Mouse (Mus musculus) liver, embryonic 16.5 days (tissue): ENCODE results near the gene Gm28048. TPM values are rescaled to one million over a fixed set of nuclear protein-coding genes. Genes with fewer than 3 reads are reported as not detected.

Experiments used
- ATAC-seq: fragments of 200-750 bp; cut with Nextera tagmentation; 2 replicates; pipeline ENCODE4 v1.8.0; 2017; ENCODE audit warnings: low read depth, mild to moderate bottlenecking, moderate number of reproducible peaks, moderate library complexity
- H3K27ac ChIP-seq: fragments of 300-500 bp; sonication (generic); 2 replicates; pipeline ENCODE4 v1.5.1; 2014; ENCODE audit warnings: mild to moderate bottlenecking, low read length
- H3K27me3 ChIP-seq: fragments of 300-500 bp; sonication (generic); 2 replicates; pipeline ENCODE4 v1.6.1; 2014; ENCODE audit warnings: low read depth, low read length, mixed read lengths; ENCODE audit not compliant: control insufficient read depth, insufficient read depth
- H3K36me3 ChIP-seq: fragments of 300-500 bp; sonication (generic); 2 replicates; pipeline ENCODE4 v1.6.1; 2014; ENCODE audit warnings: mild to moderate bottlenecking; ENCODE audit not compliant: control insufficient read depth, insufficient read depth
- H3K4me1 ChIP-seq: fragments of 300-500 bp; sonication (generic); 2 replicates; pipeline ENCODE4 v1.6.1; 2014; ENCODE audit warnings: low read depth, low read length, mixed read lengths; ENCODE audit not compliant: control insufficient read depth
- H3K4me2 ChIP-seq: fragments of 300-500 bp; sonication (generic); 2 replicates; pipeline ENCODE4 v1.6.1; 2014; ENCODE audit warnings: low read depth, low read length, mixed read lengths
- H3K4me3 ChIP-seq: fragments of 300-500 bp; sonication (generic); 2 replicates; pipeline ENCODE4 v1.5.1; 2014; ENCODE audit warnings: low read depth, mild to moderate bottlenecking, low read length
- H3K9ac ChIP-seq: fragments of 300-500 bp; sonication (generic); 2 replicates; pipeline ENCODE4 v1.6.1; 2014; ENCODE audit warnings: low read depth, low read length
- H3K9me3 ChIP-seq: fragments of 300-500 bp; sonication (generic); replicated peaks from 2 replicates; pipeline ENCODE4 v1.6.1; 2016; ENCODE audit warnings: low read length; ENCODE audit not compliant: control insufficient read depth
- WGBS: fragments of 180-500 bp; shearing (Covaris S2); extraction: QIAGEN DNeasy Blood & Tissue Kit; methylation state at CpG from one replicate; pipeline ENCODE4 v1.1.7; 2014; ENCODE audit not compliant: insufficient replicate concordance; 5-methylcytosine and 5-hydroxymethylcytosine counted together
- polyA plus RNA-seq: library from polyadenylated mRNA; unstranded; fragments of >200 nt; fragmentation: Nextera tagmentation; extraction: Ambion mirVana; gene quantifications from 2 replicates; pipeline ENCODE4 v1.2.1, GENCODE M21; 2015

Gm28048 gene
- polyA plus RNA-seq, 1 experiment from 2014 or later, result 6.4 TPM

- peak; percentile 86 for ATAC-seq
- Histone ChIP-seq H3K4me2 (peak overlapping the region; percentile 18; the same call in 1 of the 2 replicates), H3K4me3 (no peak overlapping the region), H3K9ac (no peak overlapping the region), H3K27me3 (no peaks in the 10 kb centered on the region), H3K27ac (peak overlapping the region; percentile 41; the same call in 1 of the 2 replicates), H3K4me1 (peaks cover 13% of the 10 kb centered on the region), H3K36me3 (no peaks in the 10 kb centered on the region), H3K9me3 (no peaks in the 10 kb centered on the region)
- 52% methylated on average over 3 of the region's 3 CpGs for WGBS
Observed at GRCm38 (mm10) chr11:22793176-22793880, 188.6 kb downstream of the Gm28048 start.

GRCm38 (mm10) chr11:22792149-22792548 is 189.7 kb downstream of the Gm28048 start:
- Histone ChIP-seq H3K36me3 (no peaks in the 10 kb centered on the region), H3K27ac (no peak overlapping the region), H3K9me3 (no peaks in the 10 kb centered on the region), H3K9ac (no peak overlapping the region), H3K4me1 (peaks cover 13% of the 10 kb centered on the region), H3K4me3 (no peak overlapping the region), H3K27me3 (no peaks in the 10 kb centered on the region), H3K4me2 (no peak overlapping the region)
- WGBS, result 84% methylated on average over 1 of the region's 1 CpGs
- no peak for ATAC-seq

GRCm38 (mm10) chr11:22791726-22792125 is 190.2 kb downstream of the Gm28048 start:
- Histone ChIP-seq H3K27me3 (no peaks in the 10 kb centered on the region), H3K9me3 (no peaks in the 10 kb centered on the region), H3K36me3 (no peaks in the 10 kb centered on the region), H3K4me2 (no peak overlapping the region), H3K27ac (no peak overlapping the region), H3K9ac (no peak overlapping the region), H3K4me3 (no peak overlapping the region), H3K4me1 (peaks cover 13% of the 10 kb centered on the region)
- no peak for ATAC-seq
- WGBS, result 74% methylated on average over 5 of the region's 5 CpGs

- no peaks in the 10 kb centered on the region for H3K36me3 ChIP-seq
- H3K9ac ChIP-seq, result no peak overlapping the region
- no peak overlapping the region for H3K27ac ChIP-seq
- no peak overlapping the region for H3K4me2 ChIP-seq
- H3K4me1 ChIP-seq, result peaks cover 2% of the 10 kb centered on the region; the same call in 1 of the 2 replicates
- no peak for ATAC-seq
- 71% methylated on average over 2 of the region's 2 CpGs for WGBS
- no peaks in the 10 kb centered on the region for H3K27me3 ChIP-seq
- no peaks in the 10 kb centered on the region for H3K9me3 ChIP-seq
- no peak overlapping the region for H3K4me3 ChIP-seq
Observed at GRCm38 (mm10) chr11:22787833-22788232, 194.1 kb downstream of the Gm28048 start.

Other genes with a start within 250 kb of the Gm28048 start
- 4.4 and 6.6 TPM in 2 replicates for gene B3gnt2, start 121.1 kb downstream of the Gm28048 start, polyA plus RNA-seq
- gene Zrsr1, start 10.1 kb downstream of the Gm28048 start, polyA plus RNA-seq, result 3.1 and 3.8 TPM in 2 replicates
- 165 and 171 TPM in 2 replicates for gene Commd1, start 292 bp upstream of the Gm28048 start, polyA plus RNA-seq
- 103 and 111 TPM in 2 replicates for gene Cct4, start 8.4 kb upstream of the Gm28048 start, polyA plus RNA-seq
- 0.81 and 1.4 TPM in 2 replicates for gene Fam161a, start 25.4 kb upstream of the Gm28048 start, polyA plus RNA-seq